Mouse (Mus musculus) cerebellum, postnatal 10 days (tissue): ENCODE measurements at regions not wholly inside any gene's neighbourhood (a gene's known extent, or its start where the extent isn't known, plus 50 kb on each side); places are given as distances from the start of the nearest gene placed in this dataset.
A peak's percentile ranks its signal among the peaks of the same experiment; 100 is the strongest.

Experiments used
- DNase-seq, 2 experiments: peaks; one replicate each; pipeline ENCODE4 v3.0.0; 2021; ENCODE audit warnings: mixed read lengths in 2 of 2

DNA sequence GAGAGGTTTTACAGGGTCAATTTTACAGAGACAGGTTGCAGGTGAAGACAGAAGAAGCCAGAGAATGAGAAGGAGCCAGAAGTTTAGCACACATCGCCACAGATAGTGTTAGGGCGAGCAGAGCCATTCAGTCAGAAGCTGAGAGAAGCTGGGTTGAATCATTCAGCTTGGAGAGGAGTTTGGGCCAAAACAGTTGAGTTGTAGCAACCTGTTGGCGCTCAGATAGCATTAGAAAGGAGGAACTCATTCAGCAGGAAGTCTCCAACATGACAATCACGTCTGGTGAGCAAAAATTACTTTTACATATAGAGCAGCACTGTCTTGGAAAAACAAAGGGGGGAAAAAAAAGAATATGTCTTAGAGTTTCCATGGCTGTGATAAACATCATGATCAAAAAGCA, 53.2 kb downstream of the Fam43a start:
- DNase-seq, result no peak

DNA sequence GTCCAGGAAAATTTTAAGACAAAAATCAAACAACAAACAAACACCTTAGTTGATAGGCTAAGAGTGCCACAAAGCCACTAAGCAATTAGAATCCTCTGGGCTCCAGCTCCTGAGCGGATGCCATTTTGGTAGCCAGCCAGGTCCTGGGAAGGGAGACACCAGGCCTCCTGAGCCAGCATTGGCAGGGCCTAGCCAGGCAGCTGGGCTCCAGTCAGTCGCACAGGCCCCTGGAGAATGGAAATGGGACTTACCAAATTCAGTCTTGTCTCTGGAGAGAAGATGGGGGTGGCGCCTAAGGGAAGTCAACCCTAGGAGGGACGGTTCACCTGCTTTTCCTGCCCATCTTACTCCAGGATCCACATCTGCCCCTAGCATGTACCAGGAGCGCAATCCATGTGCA, 54.3 kb downstream of the Fam43a start:
- peak; percentile 91 to 94 for DNase-seq

DNA sequence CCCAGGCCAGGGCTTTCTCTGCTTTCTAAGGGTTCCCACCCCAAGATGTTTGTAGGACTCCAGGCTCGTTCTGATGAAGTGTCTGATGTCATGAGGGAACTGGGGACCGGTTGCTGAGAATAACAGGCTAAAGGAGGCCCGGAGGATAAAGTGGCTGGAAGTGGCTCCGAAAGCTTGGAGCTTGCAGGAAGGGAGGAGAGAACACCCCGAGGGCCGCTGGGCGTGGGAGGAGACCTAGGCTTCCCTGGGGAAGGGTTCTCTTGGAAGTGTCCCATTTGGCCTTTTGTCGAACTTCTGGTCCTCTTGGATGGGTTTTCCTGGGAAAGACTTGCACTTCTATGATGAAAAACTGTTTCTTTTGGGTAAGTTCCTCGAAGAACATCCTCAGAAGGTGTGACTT, 54.7 kb downstream of the Fam43a start:
- peak in 1 of 2 experiments; percentile 37 for DNase-seq

DNA sequence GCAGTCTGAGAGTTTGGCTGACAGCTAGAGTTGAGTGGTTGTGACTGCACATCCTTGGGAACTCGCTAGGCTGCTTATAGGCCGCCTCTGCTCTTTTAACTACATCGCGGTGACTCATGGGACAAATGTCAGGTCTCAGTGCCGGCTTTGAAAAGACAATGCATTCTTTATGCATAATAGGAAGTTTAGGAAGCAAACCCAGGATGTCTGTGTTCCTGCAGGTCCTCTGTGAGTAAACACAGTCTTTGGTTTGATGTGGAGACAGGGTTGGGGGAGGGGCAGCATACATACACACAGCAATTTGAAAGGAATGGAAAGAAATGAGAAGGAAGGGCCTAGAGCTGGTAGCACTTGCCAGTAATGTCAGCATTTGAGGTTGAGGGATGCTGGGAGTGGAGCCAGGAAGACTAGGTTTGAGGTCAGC, 56.3 kb downstream of the Fam43a start:
- peak in 1 of 2 experiments; percentile 24 for DNase-seq

DNA sequence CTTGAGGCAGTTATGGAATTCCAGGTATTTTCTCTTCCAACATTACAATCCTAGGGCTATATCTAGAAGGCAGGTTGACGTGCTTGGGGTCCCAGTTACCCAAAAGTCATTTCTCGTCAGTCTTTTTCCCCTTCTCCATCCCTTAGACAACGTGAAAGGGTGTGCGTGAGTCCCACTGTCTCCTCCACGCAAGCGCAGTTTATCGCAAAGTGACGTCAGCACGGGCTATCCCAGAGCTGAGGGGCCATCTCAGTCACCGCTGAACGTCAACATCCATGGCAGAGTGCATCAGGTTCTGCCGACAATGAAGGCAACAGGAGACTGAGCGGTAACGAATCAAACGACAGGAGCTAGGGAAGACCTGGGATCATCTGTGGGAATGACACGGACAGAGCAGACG, 57.4 kb downstream of the Fam43a start:
- DNase-seq, result no peak

DNA sequence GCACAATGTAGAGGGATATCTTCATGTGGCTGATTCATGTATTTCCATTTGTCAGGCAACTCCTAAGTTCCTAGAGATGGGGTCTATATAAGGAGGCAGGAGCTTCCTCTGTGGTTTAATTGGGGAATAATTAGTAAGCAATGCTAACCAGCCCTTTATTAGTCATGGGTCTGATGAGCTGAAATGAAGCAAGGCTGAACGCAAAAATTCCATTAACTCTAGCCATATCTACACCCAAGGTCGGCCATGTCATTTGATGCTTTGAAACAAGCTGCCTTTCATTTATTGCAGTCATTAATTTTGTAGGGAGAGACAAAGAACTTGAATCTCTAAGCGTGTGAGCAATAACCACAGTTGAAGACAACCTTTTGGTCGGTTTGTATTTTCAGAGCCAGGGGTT, 59.4 kb downstream of the Fam43a start:
- no peak for DNase-seq

DNA sequence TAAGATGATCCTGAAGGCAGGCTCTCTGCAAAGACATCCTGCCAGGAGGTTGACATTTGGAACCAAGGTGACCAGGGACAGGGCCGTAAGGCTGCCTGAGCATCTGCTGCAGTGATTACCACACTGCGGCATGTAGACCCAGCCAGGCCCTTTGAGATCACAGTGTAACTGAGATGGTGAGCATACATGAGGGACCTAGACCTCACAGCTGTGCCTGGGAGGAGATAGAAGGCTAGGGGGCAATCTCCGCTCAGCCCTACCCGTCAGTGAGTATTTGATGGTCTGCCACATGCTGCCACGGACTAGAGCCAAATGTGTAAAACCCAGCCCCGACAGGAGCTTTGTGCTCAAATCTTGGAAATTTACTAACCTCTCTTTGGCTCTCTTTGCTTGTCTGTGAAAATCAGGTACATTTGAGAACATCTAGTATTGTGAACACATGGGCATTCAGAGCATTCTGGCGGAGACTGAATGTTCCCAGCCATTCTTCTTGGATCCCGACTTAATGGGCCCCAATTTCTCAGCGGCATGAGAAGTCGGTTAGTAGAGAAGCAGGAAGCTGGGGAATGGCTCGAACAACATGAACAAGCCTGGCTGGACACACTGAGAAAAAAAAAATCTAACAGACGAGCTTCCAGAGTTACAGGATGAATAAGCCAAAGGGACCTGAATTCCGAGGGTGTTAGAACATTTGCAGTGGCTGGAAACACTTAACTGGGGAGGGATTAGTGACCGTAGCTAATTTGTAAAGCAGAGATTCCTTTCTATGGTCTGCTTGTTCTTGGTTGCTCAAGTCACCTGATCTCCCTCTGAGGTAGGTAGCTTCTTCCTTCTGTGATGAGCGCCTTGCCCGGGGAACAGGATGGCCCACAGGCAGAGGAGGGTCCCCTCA, 61.8 kb downstream of the Fam43a start:
- peak; percentile 40 to 43 for DNase-seq

DNA sequence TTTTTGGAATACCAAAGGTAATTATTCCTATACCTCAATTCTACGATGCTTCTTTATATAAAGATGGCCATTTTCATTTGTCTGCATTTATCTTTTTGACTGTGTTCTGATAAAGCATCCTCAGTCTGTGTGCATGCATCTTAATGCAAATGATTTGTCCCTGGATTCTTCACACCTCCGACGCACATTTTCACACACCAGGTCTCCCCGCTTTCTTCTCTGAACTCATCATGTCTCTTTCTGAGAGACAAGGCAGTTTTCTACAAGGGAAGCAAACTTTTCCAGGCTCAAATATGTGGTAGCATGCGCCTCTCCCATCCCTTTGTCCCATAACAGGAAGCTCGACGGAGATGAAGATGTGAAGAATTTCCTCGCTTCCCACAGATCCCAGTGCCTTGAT, 63.5 kb downstream of the Fam43a start:
- DNase-seq, result no peak

DNA sequence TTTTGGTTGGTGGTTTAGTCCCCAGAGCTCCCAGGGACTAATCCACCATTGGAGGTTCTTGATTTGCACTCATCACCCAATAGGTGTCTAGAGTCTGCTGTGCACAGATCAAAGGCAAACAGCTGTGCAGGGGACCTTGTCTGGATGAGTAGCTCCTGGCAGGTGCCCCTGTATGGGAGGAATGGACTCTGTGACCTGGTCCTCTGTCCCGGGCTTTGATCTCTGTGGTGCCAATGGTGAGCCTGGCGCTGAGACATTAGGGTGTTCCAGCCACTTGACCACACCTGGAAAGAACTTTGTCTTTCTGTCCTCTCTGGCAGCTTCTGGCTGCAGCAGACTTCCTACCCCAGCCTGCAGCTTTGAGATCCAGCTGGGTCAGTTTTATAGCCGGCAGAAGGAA, 64.4 kb downstream of the Fam43a start:
- no peak for DNase-seq

DNA sequence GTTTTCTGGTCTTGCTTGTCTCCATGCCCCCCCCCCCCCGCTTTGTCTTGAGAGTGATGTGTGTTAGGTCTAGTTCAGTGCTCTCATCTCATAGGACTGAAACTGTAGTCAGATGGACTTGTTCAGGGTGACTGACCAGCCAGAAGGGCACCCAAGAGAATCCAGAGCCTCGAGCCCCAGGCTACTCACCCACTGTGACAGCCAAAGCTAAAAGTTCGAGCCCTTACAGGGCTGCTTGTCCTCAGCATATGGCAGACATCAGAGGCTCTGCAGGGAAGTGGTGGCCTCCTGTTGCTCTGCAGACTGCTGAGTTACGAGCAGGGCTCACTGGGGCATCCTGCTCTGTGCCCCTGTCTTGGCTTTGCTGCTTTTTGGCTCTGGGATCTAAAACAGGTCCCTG, 64.9 kb downstream of the Fam43a start:
- DNase-seq, result peak in 1 of 2 experiments; percentile 62

DNA sequence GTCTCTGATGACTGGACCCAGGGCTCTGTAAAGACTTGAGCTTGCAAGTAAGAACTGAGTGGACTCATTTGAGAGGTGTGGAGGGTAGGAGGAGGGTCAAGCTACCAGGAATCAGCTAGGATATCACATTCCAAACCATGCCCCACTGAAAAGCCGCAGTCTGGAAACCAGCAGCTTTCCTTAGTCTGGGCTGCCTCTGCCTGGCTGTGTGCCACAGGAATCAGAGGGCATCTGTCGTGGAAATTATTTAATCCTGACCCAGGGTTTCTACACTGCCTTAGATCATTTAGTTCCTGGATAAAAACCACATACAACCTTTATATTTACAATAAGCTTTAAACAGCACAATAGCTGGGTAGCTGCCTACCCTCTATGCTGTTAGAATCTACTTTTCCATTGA, 66.4 kb downstream of the Fam43a start:
- DNase-seq, result peak; percentile 77 to 80

DNA sequence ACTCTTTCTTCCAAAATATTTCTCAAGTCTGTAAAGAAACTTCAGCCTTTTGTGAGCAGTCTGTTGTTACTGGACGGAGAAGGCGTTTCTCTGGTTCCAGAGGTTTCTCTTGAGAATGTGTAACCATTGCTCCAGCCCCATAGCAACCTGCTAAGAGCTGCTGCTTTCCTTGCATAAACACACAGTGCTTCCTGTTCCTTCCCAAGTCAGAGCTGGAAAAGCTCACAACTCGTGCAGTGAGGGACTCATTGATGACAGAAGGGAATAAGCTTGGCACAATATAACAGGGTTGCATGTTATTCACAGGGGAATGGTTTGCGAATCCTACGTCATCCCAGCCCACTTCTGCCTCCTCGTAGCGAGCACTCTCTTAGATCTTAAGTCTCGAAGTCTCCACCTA, 70.4 kb downstream of the Fam43a start:
- DNase-seq, result no peak

DNA sequence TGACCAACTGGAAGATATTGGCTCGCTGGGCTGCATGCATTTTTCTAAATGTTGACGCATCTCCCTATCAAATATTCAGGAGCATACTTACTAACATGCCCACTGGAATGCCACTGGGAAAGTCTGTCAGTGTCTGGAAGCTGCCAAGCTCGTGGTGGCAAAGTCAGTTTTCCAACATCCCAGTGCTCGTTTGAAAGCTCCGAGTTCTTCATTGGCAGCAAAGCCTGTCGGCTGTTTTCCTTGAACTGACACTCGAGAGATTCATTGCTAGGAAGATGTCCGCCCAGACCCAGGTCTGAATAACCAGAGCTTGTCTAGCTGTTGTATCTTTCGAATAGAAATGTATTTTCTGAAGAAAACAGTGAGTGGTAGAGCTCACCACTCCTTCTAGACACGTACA, 72.1 kb downstream of the Fam43a start:
- DNase-seq, result peak; percentile 42 to 49

DNA sequence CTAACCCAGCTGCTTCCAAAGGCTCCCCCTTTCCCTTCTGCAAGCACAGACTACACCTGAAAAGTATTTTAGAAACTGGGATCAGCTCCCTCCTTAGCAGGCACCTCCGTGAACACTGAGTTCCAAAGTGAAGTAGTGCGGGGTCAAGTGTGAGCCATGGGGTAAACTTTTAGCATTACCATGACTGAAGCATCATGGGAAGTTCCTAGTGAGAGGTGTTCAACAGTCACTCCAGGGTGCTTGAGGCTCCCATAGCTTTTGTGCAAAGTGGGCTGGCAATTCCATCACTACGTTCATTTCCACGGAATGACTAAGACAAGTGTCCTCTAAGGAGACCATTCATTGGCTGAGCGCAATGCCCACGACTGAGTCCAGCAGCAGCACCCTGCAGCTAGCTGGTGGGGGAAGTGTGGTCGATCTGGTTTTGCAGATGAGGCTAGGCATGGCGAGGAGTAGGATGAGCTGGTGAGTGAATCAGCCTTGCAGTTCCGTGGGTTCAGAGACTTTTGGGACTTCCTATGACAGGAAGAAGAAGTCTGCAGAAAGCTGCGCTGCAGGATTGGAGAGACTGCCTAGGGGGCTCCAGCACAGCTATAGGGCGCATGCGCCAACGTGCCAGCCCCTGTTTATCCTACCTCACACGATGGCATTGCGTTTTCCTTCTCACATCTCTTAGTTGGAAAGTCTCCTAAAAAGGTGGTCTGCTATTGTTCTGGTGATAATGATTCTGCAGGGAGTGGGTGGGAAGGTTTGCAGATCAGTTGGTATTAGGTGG, 73.4 kb downstream of the Fam43a start:
- no peak for DNase-seq

DNA sequence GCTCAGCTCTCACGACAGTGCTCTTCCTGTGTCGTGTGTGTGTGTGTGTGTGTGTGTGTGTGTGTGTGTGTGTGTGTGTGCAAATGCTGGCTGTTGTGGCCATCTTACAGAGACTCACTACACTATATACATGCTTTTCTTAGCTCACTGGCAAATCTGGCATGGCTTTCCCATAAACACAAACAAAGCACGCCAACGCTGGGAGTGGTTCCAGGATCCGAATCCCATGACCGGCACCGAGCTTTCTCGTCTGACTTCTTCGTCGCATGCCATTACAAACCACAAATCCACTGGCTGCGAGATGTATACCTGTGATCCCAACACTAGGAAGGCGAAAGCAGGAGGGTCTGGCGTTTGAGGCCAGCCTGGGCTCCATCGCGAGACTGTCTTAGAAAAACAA, 74.1 kb downstream of the Fam43a start:
- peak; percentile 67 to 72 for DNase-seq

DNA sequence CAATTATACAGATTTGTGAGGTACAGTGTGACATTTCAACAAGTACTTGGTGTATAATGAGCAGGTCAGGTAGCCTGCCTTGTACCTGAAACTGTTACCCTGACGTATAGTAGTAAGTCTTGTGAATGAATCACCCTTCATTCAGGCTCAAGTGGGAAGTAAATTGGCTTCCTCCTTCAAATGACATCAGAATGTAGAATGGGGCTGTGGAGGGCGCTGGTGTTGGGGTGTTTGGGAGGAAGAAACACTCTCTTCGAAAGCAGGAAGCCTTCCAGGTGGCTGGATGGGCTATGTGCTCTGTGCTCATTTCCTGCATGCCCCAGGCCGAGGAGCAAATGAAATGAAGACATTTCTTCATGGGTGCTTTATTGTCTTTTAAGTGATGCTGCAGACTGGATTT, 76.3 kb downstream of the Fam43a start:
- no peak for DNase-seq

DNA sequence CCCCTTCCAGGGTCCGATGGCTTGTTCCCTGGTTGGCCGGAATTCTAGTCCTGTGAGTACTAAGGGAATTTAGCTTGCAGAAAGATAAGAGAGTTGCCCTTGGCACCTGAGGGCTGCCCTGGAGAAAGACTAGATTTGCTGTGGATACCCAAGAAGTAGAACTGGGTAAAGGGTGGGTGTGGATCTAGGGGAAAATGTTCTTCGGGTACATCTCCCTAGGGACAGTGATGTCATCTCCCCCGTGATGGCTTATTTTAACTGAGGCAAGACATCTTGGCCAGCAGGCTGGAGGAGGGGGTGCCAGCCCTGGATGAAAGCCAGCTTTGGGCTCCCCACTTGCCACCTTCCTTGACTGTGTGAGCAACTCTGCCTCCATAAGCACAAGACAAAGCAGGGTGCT, 77.5 kb downstream of the Fam43a start:
- DNase-seq, result no peak

DNA sequence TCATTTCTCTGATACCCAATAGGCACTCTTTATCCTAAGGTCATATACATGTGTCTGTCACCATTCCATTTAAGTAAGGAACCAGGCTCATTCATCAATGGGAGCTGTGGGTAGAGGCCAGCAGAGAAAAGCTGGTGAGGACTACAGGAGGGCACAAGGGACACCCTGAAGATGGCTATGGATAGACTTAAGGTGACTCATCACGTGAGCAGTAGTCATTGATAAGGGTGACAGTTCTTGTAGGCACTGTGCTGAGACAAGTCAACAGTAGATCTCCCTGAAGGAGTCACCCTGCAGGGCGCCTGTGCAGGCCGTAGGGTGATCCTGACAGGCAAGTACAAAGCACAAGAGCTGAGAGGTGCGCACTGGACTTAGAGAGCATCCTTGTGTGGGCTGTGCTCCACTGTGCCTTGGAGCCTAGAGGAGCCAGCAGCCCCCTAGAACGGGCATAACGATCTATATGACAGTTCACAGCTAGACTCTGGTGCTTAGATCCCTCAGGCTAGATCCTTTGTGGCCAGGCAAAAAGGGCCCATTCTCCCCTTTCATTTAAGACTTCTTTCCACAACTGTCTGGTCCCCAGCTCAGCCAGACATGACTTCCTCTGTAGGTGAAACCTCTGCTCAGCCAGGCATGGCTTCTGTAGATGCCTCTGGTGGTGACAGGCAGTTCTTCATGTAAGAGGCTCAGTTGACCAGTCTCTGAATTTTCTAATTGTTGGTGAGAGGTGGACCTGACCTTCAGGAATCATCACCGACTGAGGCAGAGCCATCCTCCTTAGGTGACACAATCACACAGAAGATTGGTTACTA, 78.6 kb downstream of the Fam43a start:
- DNase-seq, result no peak

DNA sequence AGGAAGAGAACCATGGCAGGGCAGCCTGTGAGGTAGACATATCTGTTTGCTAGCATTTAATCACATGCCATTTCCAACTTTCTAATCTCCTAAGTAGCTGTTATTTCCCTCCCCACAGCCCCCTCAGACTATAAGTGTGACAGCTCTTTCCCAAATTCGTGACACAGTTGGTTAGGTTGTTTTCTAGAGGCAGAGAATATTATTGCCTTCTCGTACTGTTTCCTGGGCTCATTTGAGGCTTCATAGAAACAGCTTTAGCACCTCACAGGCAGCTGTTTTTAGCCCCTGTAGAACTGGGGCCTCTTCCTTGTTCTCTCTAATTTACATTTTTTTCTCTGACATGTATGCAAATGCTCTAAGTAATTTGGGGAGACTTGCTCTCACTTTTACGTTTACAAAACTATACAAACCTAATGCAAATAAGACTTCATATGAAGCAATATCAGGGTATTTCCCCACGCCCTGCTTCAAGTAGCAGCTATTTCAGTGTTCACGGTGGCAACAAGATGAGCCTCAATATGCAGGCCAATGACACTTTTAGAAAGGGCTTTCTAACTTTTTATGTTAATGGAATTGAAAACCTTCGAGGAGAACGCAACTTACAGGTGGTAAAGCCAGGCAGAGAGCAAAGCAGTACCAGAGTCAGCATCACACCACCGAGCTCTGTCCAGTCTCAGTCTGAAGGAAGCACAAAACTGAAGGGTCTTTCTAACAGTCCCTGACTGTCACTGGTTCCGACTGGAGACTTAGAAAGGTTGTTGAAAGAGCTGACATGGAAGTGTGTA, 79.4 kb downstream of the Fam43a start:
- no peak for DNase-seq

DNA sequence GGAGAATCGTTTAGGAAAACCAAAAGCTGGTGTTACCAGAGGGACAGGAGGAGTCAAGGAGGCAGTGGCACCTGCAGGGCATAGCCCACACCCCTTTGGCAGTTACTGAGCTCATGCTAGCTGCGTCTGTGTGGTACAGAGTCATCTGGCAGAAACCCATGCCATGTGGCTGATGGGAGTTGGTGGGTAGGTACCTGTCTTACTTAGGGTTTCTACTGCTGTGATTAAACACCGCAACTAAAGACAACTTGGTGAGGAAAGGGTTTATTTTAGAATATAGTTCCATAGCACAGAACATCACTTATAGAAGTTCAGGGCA, 79.9 kb downstream of the Fam43a start:
- no peak for DNase-seq

DNA sequence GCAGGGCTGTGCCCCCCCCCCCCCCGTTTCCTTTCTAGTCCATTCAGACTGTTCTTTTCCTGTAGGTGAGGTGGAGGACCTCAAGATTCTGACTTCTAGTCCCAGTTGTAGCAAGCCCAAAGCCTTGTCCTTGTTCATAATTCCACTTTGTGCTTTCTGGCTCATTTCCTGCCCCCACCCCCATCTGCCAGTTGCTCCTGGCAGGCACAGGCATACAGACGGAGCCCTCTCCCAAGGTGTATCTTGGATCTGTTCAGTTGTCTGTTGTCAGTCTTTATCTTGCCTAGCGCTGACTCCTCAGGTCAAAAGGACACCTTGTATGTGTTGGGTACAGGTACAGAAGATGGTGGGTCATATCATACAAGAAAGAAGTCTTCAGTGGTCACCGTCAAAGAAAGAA, 81.9 kb downstream of the Fam43a start:
- DNase-seq, result peak; percentile 77 to 80

DNA sequence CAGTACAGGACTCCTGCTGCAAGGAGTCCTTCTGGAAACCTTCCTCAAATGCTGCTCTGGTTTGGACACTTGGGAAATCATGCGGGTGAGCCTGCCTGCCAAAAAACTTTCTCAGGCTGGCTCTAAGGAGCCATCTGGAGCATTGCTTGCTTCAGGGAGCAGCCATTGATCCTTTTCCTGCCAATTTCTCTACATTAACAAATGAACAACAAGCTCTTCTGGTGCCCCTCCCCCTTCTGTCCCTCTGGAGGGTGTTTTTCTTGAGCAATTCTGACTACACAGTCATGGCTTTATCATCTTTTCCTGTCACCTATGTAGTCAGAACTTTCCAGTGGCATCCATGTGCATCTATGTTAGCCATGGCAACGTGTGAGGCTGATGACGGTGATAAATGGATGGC, 84.5 kb downstream of the Fam43a start:
- peak; percentile 60 to 72 for DNase-seq

DNA sequence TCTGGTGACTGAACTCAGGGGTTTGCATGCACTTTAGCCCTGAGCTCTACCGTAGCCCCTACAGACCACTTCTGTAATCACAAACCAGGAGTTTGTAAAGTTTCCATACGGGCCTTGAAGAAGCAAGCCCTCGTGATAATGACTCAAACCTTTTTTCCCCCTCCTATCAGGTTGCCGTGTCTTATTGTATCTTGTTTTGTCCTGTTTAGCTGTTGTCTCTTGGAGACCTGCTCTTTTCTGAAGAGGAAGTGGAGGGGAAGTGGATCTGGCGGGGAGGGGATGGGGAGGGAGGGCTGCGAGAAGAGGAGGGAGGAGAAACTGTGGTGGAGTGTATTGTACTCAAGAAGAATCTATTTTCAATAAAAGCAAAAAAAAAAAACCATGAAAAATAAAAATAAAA, 87.0 kb downstream of the Fam43a start:
- DNase-seq, result no peak
